Mouse (Mus musculus): ENCODE data around the gene Adgrb3.

The Adgrb3 gene

GRCm38 (mm10) chr1:25228381-25229244 is 600.9 kb downstream of the Adgrb3 start:
- peak; percentile 28 to 35 for DNase-seq

GRCm38 (mm10) chr1:25227880-25228279 is 601.6 kb downstream of the Adgrb3 start:
- no peak for DNase-seq

GRCm38 (mm10) chr1:25204636-25205035 is 624.9 kb downstream of the Adgrb3 start:
- no peak for DNase-seq

- DNase-seq, result no peak
Measured at GRCm38 (mm10) chr1:25199392-25199791, 630.1 kb downstream of the Adgrb3 start.

- no peak for DNase-seq
Measured at GRCm38 (mm10) chr1:25191986-25192385, 637.5 kb downstream of the Adgrb3 start.

- DNase-seq, result no peak
Measured at GRCm38 (mm10) chr1:25189261-25189660, 640.2 kb downstream of the Adgrb3 start.

- DNase-seq, result no peak
Measured at GRCm38 (mm10) chr1:25185909-25186308, 643.6 kb downstream of the Adgrb3 start.

- no peak for DNase-seq
Measured at GRCm38 (mm10) chr1:25181881-25182280, 647.6 kb downstream of the Adgrb3 start.

- no peak for DNase-seq
Measured at GRCm38 (mm10) chr1:25180615-25181014, 648.9 kb downstream of the Adgrb3 start.

GRCm38 (mm10) chr1:25179860-25180582 is 649.5 kb downstream of the Adgrb3 start:
- DNase-seq, result no peak

GRCm38 (mm10) chr1:25178347-25179130 is 651.0 kb downstream of the Adgrb3 start:
- DNase-seq, result no peak

- no peak for DNase-seq
Measured at GRCm38 (mm10) chr1:25167120-25167519, 662.4 kb downstream of the Adgrb3 start.

- no peak for DNase-seq
Measured at GRCm38 (mm10) chr1:25166036-25166796, 663.3 kb downstream of the Adgrb3 start.

GRCm38 (mm10) chr1:25163561-25163960 is 665.9 kb downstream of the Adgrb3 start:
- DNase-seq, result no peak

GRCm38 (mm10) chr1:25146206-25146605 is 683.3 kb downstream of the Adgrb3 start:
- DNase-seq, result no peak

- DNase-seq, result no peak
Measured at GRCm38 (mm10) chr1:25132150-25132824, 697.2 kb downstream of the Adgrb3 start.

GRCm38 (mm10) chr1:25115512-25115911 is 714.0 kb downstream of the Adgrb3 start:
- no peak for DNase-seq

GRCm38 (mm10) chr1:25107500-25108101 is 721.9 kb downstream of the Adgrb3 start:
- no peak for DNase-seq

GRCm38 (mm10) chr1:25106679-25107078 is 722.8 kb downstream of the Adgrb3 start:
- DNase-seq, result no peak

- peak; percentile 35 to 56 for DNase-seq
Measured at GRCm38 (mm10) chr1:25105367-25105766, 724.1 kb downstream of the Adgrb3 start.

GRCm38 (mm10) chr1:25088010-25088719 is 741.3 kb downstream of the Adgrb3 start:
- no peak for DNase-seq
